Mouse (Mus musculus) spleen, adult 18-20 months (tissue): ENCODE measurements around the gene Zc3h6.
"Not testable (repeated sequence)": the region's sequence is repeated elsewhere in the genome, so short reads cannot be mapped to it uniquely, and the experiment has no call there.

Source experiments
- DNase-seq, 2 experiments: peaks; one replicate each; pipeline ENCODE4 v3.0.0; 2022; ENCODE audit warnings: mixed read lengths in 2 of 2

The Zc3h6 gene

GRCm38 (mm10) chr2:128966641-128967580 lies at the start of gene Zc3h6:
Gene Zc3h6 (plus strand): TSS chr2:128967402.
- peak; percentile 96 to 98 for DNase-seq

- no peak for DNase-seq
Measured at GRCm38 (mm10) chr2:128924799-128925198, 42.4 kb upstream of the Zc3h6 start.

GRCm38 (mm10) chr2:128928446-128928845 lies 38.8 kb upstream of the Zc3h6 start:
- no peak for DNase-seq

GRCm38 (mm10) chr2:128930704-128931103 lies 36.5 kb upstream of the Zc3h6 start:
- no peak for DNase-seq

- no peak for DNase-seq
Measured at GRCm38 (mm10) chr2:128936256-128936655, 30.9 kb upstream of the Zc3h6 start.

GRCm38 (mm10) chr2:128943538-128944528 lies 23.4 kb upstream of the Zc3h6 start, which contains the start of gene Zc3h8:
Gene Zc3h8 (minus strand): TSS chr2:128944077.
- peak; percentile 95 to 96 for DNase-seq

- DNase-seq, result no peak
Measured at GRCm38 (mm10) chr2:128947962-128948588, 19.1 kb upstream of the Zc3h6 start.

GRCm38 (mm10) chr2:128954186-128954585 lies 13.0 kb upstream of the Zc3h6 start:
- DNase-seq, result no peak

GRCm38 (mm10) chr2:128965505-128966105 lies 1.6 kb upstream of the Zc3h6 start:
- no peak for DNase-seq

- no peak for DNase-seq
Measured at GRCm38 (mm10) chr2:128966236-128966635, 966 bp upstream of the Zc3h6 start.

GRCm38 (mm10) chr2:128967661-128968441 lies 649 bp downstream of the Zc3h6 start, which contains the start of gene Gm10762:
Gene Gm10762 (minus strand): TSS chr2:128967725.
- peak; percentile 75 to 82 for DNase-seq

- DNase-seq, result no peak
Measured at GRCm38 (mm10) chr2:128968475-128969083, 1.4 kb downstream of the Zc3h6 start.

- DNase-seq, result no peak
Measured at GRCm38 (mm10) chr2:128972301-128972700, 5.1 kb downstream of the Zc3h6 start.

- no peak for DNase-seq
Measured at GRCm38 (mm10) chr2:128975572-128975971, 8.4 kb downstream of the Zc3h6 start.

GRCm38 (mm10) chr2:128984746-128985145 lies 17.5 kb downstream of the Zc3h6 start:
- DNase-seq, result no peak

- DNase-seq, result no peak
Measured at GRCm38 (mm10) chr2:129004872-129005271, 37.7 kb downstream of the Zc3h6 start.

- no peak for DNase-seq
Measured at GRCm38 (mm10) chr2:129006194-129006749, 39.1 kb downstream of the Zc3h6 start.

GRCm38 (mm10) chr2:129008867-129009266 lies 41.7 kb downstream of the Zc3h6 start:
- DNase-seq, result not testable (repeated sequence)

GRCm38 (mm10) chr2:129020106-129020505 lies 52.9 kb downstream of the Zc3h6 start:
- no peak for DNase-seq

GRCm38 (mm10) chr2:129024820-129025219 lies 57.6 kb downstream of the Zc3h6 start:
- DNase-seq, result no peak
